Mouse (Mus musculus) right cerebral cortex, postnatal 4 days (tissue): ENCODE results near the gene Hist2h2aa2.

Experiments used
- DNase-seq: peaks from one replicate; pipeline ENCODE4 v3.0.0-alpha.2; 2022

The Hist2h2aa2 gene

DNA sequence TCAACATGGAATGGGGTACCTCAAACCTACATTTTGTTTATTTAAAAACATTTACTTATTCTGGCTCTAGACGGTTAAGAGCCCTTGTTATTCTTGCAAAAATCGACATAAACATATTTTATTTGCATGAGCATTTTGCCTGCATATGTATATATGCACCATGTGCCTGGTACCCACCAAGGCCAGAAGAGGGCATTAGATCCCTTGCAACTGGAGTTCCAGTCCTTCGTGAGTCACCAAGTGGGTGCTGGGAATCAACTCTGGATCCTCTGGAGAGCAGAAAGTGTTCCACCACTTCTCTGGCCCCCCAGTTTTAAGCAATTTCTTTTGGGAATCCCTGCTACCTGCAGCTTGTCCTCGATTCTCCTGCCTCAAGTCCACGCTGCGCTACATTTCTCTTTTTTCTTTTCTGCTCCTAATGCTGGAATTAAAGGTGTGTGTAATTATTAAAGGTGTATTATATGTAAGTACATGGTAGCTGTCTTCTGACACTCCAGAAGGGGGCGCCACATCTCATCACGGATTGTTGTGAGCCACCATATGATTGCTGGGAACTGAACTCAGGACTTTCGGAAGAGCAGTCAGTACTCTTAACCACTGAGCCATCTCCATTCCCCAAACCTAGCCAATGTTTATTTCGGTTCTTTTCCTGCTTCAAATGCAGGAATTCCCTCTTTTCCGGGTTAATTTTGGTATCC is 44.3 kb downstream of the Hist2h2aa2 start:
- peak; percentile 54 for DNase-seq

DNA sequence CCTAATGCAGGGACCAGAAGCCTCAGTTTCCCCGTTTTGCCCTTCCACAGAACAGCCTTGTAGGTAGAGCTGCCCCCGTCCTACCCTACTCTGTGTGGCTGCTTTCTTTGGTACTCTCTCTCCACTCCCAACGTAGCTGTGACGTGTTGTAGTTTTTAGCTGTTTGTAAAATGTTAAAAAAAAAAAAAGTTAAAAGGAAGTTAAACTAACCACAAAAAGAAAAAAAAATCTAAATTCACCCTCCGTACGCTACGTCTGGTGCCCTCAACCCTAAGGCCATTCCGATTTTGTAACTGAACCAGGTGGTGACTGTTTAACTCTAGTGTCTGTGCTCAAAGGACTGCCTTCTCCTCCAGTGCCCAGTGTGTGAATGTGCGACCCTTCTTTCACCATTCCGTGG is 45.1 kb downstream of the Hist2h2aa2 start:
- DNase-seq: no peak

DNA sequence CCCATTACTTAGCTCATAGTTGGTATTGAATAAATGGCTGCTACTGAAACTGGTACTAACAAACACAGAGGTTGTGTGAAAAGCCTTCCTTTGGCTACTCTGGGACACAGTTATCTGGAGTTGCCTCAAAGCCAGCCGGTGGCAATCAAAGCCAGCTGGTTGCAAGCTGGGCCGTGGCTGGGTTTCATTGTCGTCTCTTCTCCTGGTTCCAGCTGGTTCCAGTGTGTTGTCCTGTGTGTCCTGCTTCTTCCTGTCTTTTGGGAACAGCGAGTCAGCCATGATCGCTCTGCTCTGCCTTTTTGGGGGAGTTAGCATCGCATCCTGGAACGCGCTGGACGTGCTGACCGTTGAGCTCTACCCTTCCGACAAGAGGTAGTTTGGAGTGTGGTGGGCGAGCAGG is 47.1 kb downstream of the Hist2h2aa2 start:
- DNase-seq: no peak
